Mouse (Mus musculus) erythroblast, embryonic 14.5 days (primary cell): ENCODE measurements around the gene Anks1b.

ENCODE experiments used
- GATA1 ChIP-seq: IDR thresholded peaks from 2 replicates; pipeline ENCODE4 v1.6.1; 2012; ENCODE audit warnings: low read length, inconsistent platforms, mixed read lengths
- TAL1 ChIP-seq: IDR thresholded peaks from 3 replicates; pipeline ENCODE4 v1.6.1; 2012; ENCODE audit warnings: low read length, inconsistent platforms, mixed read lengths

DNA sequence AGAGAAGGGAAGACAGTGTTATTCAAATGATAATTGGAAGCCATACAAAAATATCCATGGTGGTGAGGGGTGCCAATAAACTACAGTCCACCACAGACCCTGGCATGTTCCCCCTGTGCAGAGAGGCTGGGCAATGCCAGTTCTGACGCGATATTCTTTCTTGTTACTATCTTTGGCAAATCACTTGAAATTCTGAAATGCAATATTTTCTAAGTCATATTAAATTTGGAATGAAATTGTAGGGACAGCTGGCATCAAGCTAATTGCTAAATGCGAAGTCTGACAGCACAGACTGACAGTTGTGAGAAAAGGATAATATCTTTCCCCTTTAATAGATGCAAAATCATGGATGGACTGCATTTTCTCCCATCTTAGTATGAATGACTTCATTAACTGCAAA lies 103.3 kb downstream of the Anks1b start:
- no peak for TF ChIP-seq GATA1
- TF ChIP-seq TAL1: no peak
